Mouse (Mus musculus): ENCODE measurements around the gene Tirap.

Tirap gene

GRCm38 (mm10) chr9:35145118-35145517 lies 55.0 kb downstream of the Tirap start:
- DNase-seq = no peak

GRCm38 (mm10) chr9:35142221-35142620 lies 57.9 kb downstream of the Tirap start:
- no peak for DNase-seq

GRCm38 (mm10) chr9:35139231-35139744 lies 60.8 kb downstream of the Tirap start:
- DNase-seq = no peak

GRCm38 (mm10) chr9:35138029-35138428 lies 62.1 kb downstream of the Tirap start:
- DNase-seq = peak; percentile 37

- no peak for DNase-seq
Observed at GRCm38 (mm10) chr9:35135575-35135974, 64.5 kb downstream of the Tirap start.
